Mouse (Mus musculus): ENCODE results near the gene Dync2h1.

DNA sequence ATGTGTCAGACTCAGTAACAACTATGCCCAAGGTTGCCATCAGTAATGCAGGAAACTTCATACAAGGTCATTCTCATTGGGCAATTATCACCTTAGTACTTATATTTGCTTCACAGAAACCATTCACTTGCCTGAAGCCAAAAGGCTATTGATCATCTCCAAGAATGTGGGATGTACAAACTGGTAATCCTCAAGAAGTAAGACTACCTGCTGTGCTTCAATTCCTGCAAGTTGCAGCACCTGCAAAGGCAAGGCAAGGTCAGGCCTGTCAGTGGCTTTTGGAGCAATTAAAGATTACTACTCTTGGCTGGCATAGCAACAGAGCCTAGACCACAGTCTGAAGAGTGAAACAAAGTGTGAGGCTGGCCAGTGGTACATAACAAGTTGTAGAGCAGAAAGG is 82.9 kb downstream of the Dync2h1 start:
- TF ChIP-seq USF1 (IDR thresholded peaks at IDR 0.05; ENCODE audit: low read depth) (no peak), CTCF (IDR thresholded peaks at IDR 0.05; ENCODE audit: control insufficient read depth, insufficient read depth, insufficient read length) (no peak), MYOG (IDR thresholded peaks at IDR 0.05; ENCODE audit: control insufficient read depth, extremely low read depth, insufficient read length) (no peak), MYOD1 (IDR thresholded peaks at IDR 0.05; ENCODE audit: control insufficient read depth, insufficient read length, low read depth) (no peak), FOSL1 (IDR thresholded peaks at IDR 0.05; ENCODE audit: insufficient read depth, low read length, poor library complexity, severe bottlenecking) (no peak), MAX (IDR thresholded peaks at IDR 0.05) (no peak), CEBPB (IDR thresholded peaks at IDR 0.05; ENCODE audit: low read depth) (no peak)

All from C2C12 (cell line).